Comparison of ENCODE assay signal across 12 mouse cellular contexts in genomic region chr13:51369354-51369753, GRCm38 (mm10).
"Had no signal": no experiment of that assay in that cellular context is flagged by ENCODE, and none has a peak within 500 bp of the region (broad histone marks: within the 10 kb centered on the region; RNA-seq: fewer than 3 reads in every experiment).

No protein-coding gene starts in this region.

- DNase-seq: retina, postnatal 1 day; right cerebral cortex, adult 18-20 months; right cerebral cortex, postnatal 14 days; right cerebral cortex, postnatal 25 days; right cerebral cortex, postnatal 4 days; spleen, adult 18-20 months; thymus, adult 18-20 months; thymus, adult 2 months; thymus, postnatal 14 days; thymus, postnatal 25 days; thymus, postnatal 36 days; thymus, postnatal 4 days had no signal
